Comparison of ENCODE assay signal across 12 mouse cellular contexts in the genomic region with DNA sequence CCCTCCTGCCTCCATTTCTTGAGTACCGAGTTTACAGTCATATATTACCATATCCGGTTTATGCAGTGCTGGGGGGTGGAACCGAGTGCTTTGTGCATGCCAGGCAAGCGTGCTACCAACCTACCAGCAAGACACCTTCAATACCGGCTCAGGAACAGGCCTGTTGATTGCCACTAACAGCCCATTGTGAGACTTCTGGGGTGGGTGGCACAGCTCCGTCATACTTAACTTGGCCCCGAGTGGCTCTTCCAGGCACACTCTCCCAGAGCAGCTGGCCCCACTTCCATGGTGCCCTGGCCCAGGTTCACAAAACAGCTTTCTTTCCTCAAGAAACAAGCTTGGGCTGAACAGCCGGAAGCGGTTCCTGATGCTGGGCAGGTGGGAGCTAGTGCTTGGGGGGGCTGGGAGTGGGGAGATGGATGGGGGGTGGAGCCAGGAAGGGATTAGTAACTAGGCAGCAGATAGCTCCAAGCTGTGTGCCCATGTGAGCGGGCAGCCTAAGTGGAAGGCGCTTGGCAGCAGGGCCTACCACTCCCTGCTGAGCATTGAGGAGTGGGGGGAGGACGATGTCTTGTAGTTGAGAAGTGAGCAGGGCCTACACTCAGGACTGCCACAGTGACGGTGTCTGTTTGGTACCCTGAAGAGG. TPM values are rescaled to one million over a fixed set of nuclear protein-coding genes. Genes with fewer than 3 reads are reported as not detected.
DNase-seq lines count a peak whose midpoint lies in the region; ATAC-seq and TF ChIP-seq lines count a peak whose summit lies in the region.
"Had no signal": no experiment of that assay in that cellular context is flagged by ENCODE, and none has a peak within 500 bp of the region (broad histone marks: within the 10 kb centered on the region; RNA-seq: fewer than 3 reads in every experiment).

No protein-coding gene starts in this region.

- no peaks in the 10 kb centered on the region for H3K27me3 ChIP-seq in hindbrain, postnatal 0 days (ENCODE audit: insufficient read depth, low read length)
- H3K27me3 ChIP-seq in myocyte (ENCODE audit: control insufficient read depth, insufficient read depth, insufficient read length), result no peaks in the 10 kb centered on the region

- H3K36me3 ChIP-seq in hindbrain, postnatal 0 days (ENCODE audit: insufficient read depth, low read length), result peaks cover 17% of the 10 kb centered on the region
- H3K36me3 ChIP-seq in myocyte (ENCODE audit: control insufficient read depth, insufficient read depth), result no peaks in the 10 kb centered on the region

- TF ChIP-seq CTCF in hindbrain, postnatal 0 days (IDR thresholded peaks at IDR 0.05; ENCODE audit: low read depth), result no peak

- no peak overlapping the region for H3K4me3 ChIP-seq in hindbrain, postnatal 0 days (ENCODE audit: low read length)
- H3K4me3 ChIP-seq in myocyte, result no peak overlapping the region
- H3K4me3 ChIP-seq: erythroblast, embryonic 14.5 days had no signal

- H3K4me1 ChIP-seq in hindbrain, postnatal 0 days (ENCODE audit: insufficient read depth, low read length), result peaks cover 9% of the 10 kb centered on the region; the same call in 1 of the 2 replicates

- no peak overlapping the region for H3ac ChIP-seq in myocyte (ENCODE audit: control insufficient read depth, insufficient read length)

- 46% methylated on average over 13 of the region's 13 CpGs for WGBS in hindbrain, postnatal 0 days

- no peak overlapping the region for H3K4me2 ChIP-seq in hindbrain, postnatal 0 days (ENCODE audit: low read depth, low read length)
- peak overlapping the region; percentile 95 for H3K4me2 ChIP-seq in myocyte (ENCODE audit: low read depth)

- H3K9me3 ChIP-seq in hindbrain, postnatal 0 days (ENCODE audit: low read length), result no peaks in the 10 kb centered on the region

- no peak for TF ChIP-seq POLR2A in myocyte (IDR thresholded peaks at IDR 0.05; ENCODE audit: insufficient read length, low read depth)

- DNase-seq in layer of hippocampus, adult 11-12 months (ENCODE audit: low spot score), result peak; percentile 26
- DNase-seq in layer of hippocampus, adult 9-10 months (ENCODE audit: low spot score), result no peak
- peak; percentile 79 to 82 for DNase-seq in cerebellum, postnatal 14 days
- peak; percentile 76 for DNase-seq in hindbrain, postnatal 0 days (ENCODE audit: low spot score)
- DNase-seq in kidney, adult 18-20 months, result no peak
- DNase-seq in kidney, postnatal 36 days, result no peak
- DNase-seq: thymus, adult 18-20 months had no signal

- no peak overlapping the region for H3K9ac ChIP-seq in hindbrain, postnatal 0 days (replicated peaks; ENCODE audit: low read length)

- H3K27ac ChIP-seq in hindbrain, postnatal 0 days, result peak overlapping the region; percentile 61

- ATAC-seq in hindbrain, postnatal 0 days, result peak; percentile 78
- ATAC-seq in megakaryocyte progenitor cell, adult 5-6 weeks (replicated peaks; ENCODE audit: poor library complexity), result no peak

- no peaks in the 10 kb centered on the region for H3K79me2 ChIP-seq in myocyte (ENCODE audit: control insufficient read depth, insufficient read depth)

TF ChIP-seq in myocyte, 11 proteins besides CTCF, POLR2A, EP300 and RAD21:
- TF ChIP-seq SRF (IDR thresholded peaks at IDR 0.05; ENCODE audit: control insufficient read depth, insufficient read length, low read depth), result no peak
- TF ChIP-seq MYOD1 (IDR thresholded peaks at IDR 0.05; ENCODE audit: control insufficient read depth in 1 of 3, insufficient read length in 2 of 3, low read depth in 2 of 3), result no peak
- no peak for TF ChIP-seq E2F4 (IDR thresholded peaks at IDR 0.05; ENCODE audit: insufficient read depth)
- no peak for TF ChIP-seq MAX (IDR thresholded peaks at IDR 0.05; ENCODE audit: low read depth)
- no peak for TF ChIP-seq TCF3 (IDR thresholded peaks at IDR 0.05; ENCODE audit: insufficient read length, low read depth)
- TF ChIP-seq USF1 (IDR thresholded peaks at IDR 0.05; ENCODE audit: low read depth), result no peak
- no peak for TF ChIP-seq POLR2AphosphoS2 (IDR thresholded peaks at IDR 0.05; ENCODE audit: insufficient read length, low read depth)
- TF ChIP-seq REST (IDR thresholded peaks at IDR 0.05; ENCODE audit: insufficient read depth, insufficient read length), result no peak
- TF ChIP-seq CEBPB (IDR thresholded peaks at IDR 0.05; ENCODE audit: insufficient read depth, poor library complexity, severe bottlenecking), result no peak
- no peak for TF ChIP-seq MYOG (IDR thresholded peaks at IDR 0.05; ENCODE audit: control insufficient read depth in 1 of 3, insufficient read depth in 1 of 3, insufficient read length in 2 of 3, low read depth in 2 of 3)
- TF ChIP-seq TCF12 (IDR thresholded peaks at IDR 0.05; ENCODE audit: insufficient read depth, poor library complexity, severe bottlenecking), result no peak

RNA-seq across cellular contexts. Expression of a gene that starts 29.6 kb away (rescaled TPM):
- total RNA-seq in hindbrain, postnatal 0 days (2014; rRNA removed), result 0.42 TPM in 1 of 2 replicates, not detected in the other
- 0.06 TPM in 2 replicates for polyA plus RNA-seq in hindbrain, postnatal 0 days (2015; fragmentation: Nextera tagmentation; extraction: Ambion mirVana)
- not detected for polyA plus RNA-seq in myocyte (2012; fragmentation: generic; extraction: Trizol)
- total RNA-seq in megakaryocyte progenitor cell, adult 5-6 weeks (2015), result 0.07 and 0.20 TPM in 2 replicates
- total RNA-seq in megakaryocyte progenitor cell, adult 5-6 weeks (2017), result 0.03 and 0.08 TPM in 2 replicates
- polyA plus RNA-seq: liver, embryonic 16.5 days had no signal

RNA-seq across cellular contexts. Expression of a gene that starts 41.8 kb away (rescaled TPM):
- not detected in 2 replicates for total RNA-seq in hindbrain, postnatal 0 days (2014; rRNA removed)
- not detected in 2 replicates for polyA plus RNA-seq in hindbrain, postnatal 0 days (2015; fragmentation: Nextera tagmentation; extraction: Ambion mirVana)
- not detected for polyA plus RNA-seq in myocyte (2012; fragmentation: generic; extraction: Trizol)
- total RNA-seq in megakaryocyte progenitor cell, adult 5-6 weeks (2015), result not detected in 2 replicates
- total RNA-seq in megakaryocyte progenitor cell, adult 5-6 weeks (2017), result not detected in 2 replicates
- total RNA-seq: heart, adult 8-10 months had no signal
- polyA plus RNA-seq: erythroblast, embryonic 14.5 days; liver, embryonic 16.5 days had no signal

RNA-seq across cellular contexts. Expression of a gene that starts 49.5 kb away (rescaled TPM):
- total RNA-seq in hindbrain, postnatal 0 days (2014; rRNA removed), result 121 and 123 TPM in 2 replicates
- 41.2 and 44.8 TPM in 2 replicates for polyA plus RNA-seq in hindbrain, postnatal 0 days (2015; fragmentation: Nextera tagmentation; extraction: Ambion mirVana)
- polyA plus RNA-seq in myocyte (2012; fragmentation: generic; extraction: Trizol), result 52.8 TPM
- total RNA-seq in megakaryocyte progenitor cell, adult 5-6 weeks (2015), result 35.7 and 46.3 TPM in 2 replicates
- total RNA-seq in megakaryocyte progenitor cell, adult 5-6 weeks (2017), result 78.2 and 80.5 TPM in 2 replicates

Comparison
In these comparisons a context has a peak if more than half of its experiments do, and no peak if none do; other contexts are left out.
1. DNase-seq: peak in layer of hippocampus, adult 11-12 months (single experiment), cerebellum, postnatal 14 days (2 of 2) and hindbrain, postnatal 0 days (single experiment); none in layer of hippocampus, adult 9-10 months (single experiment), kidney, adult 18-20 months (single experiment) and kidney, postnatal 36 days (0 of 2).